Mouse (Mus musculus) skeletal muscle tissue, adult 2 months (tissue): ENCODE results near the gene Gm49383.

Source experiments
- DNase-seq: peaks from one replicate; pipeline ENCODE4 v3.0.0-alpha.2; 2012; ENCODE audit warnings: low read depth, low spot score

Gm49383 gene

GRCm38 (mm10) chr12:69204052-69204833 lies 7.3 kb upstream of the Gm49383 start, which contains the start of gene Gm49384:
TSS of gene Gm49384 (minus strand) at chr12:69204267.
- DNase-seq: no peak

- DNase-seq: no peak
These were observed 2.1 kb upstream of the Gm49383 start for GRCm38 (mm10) chr12:69198985-69199384.

GRCm38 (mm10) chr12:69198164-69198535 lies 1.2 kb upstream of the Gm49383 start, which contains the start of gene Dnaaf2:
TSS of gene Dnaaf2 (minus strand) at chr12:69198429.
- DNase-seq: no peak

- DNase-seq: peak; percentile 18
These were observed 667 bp upstream of the Gm49383 start for GRCm38 (mm10) chr12:69197378-69198163.

- DNase-seq: no peak
These were observed 4.3 kb downstream of the Gm49383 start for GRCm38 (mm10) chr12:69192637-69193036.

- DNase-seq: no peak
These were observed 5.5 kb downstream of the Gm49383 start for GRCm38 (mm10) chr12:69191396-69191795.

- no peak for DNase-seq
These were observed 6.4 kb downstream of the Gm49383 start for GRCm38 (mm10) chr12:69190522-69190921.

- DNase-seq: no peak
These were observed 6.8 kb downstream of the Gm49383 start for GRCm38 (mm10) chr12:69190074-69190473.

GRCm38 (mm10) chr12:69186811-69187471 lies 10.0 kb downstream of the Gm49383 start:
- no peak for DNase-seq

- DNase-seq: no peak
These were observed 11.5 kb downstream of the Gm49383 start for GRCm38 (mm10) chr12:69185371-69185770.

- peak; percentile 25 for DNase-seq
These were observed 12.3 kb downstream of the Gm49383 start for GRCm38 (mm10) chr12:69184342-69185295.

GRCm38 (mm10) chr12:69183583-69184308 lies 13.2 kb downstream of the Gm49383 start, which contains the start of the genes Rpl36al and Mgat2:
TSS of gene Rpl36al (minus strand) at chr12:69184083.
TSS of gene Mgat2 (plus strand) at chr12:69184157.
- peak; percentile 97 for DNase-seq

- no peak for DNase-seq
These were observed 15.1 kb downstream of the Gm49383 start for GRCm38 (mm10) chr12:69181800-69182199.

- no peak for DNase-seq
These were observed 17.5 kb downstream of the Gm49383 start for GRCm38 (mm10) chr12:69179371-69179770.

- DNase-seq: no peak
These were observed 19.4 kb downstream of the Gm49383 start for GRCm38 (mm10) chr12:69177526-69177925.

GRCm38 (mm10) chr12:69175975-69176374 lies 20.9 kb downstream of the Gm49383 start:
- no peak for DNase-seq

- no peak for DNase-seq
These were observed 25.6 kb downstream of the Gm49383 start for GRCm38 (mm10) chr12:69171307-69171706.

GRCm38 (mm10) chr12:69168461-69169106 lies 28.3 kb downstream of the Gm49383 start, which contains the start of gene Lrr1:
TSS of gene Lrr1 (plus strand) at chr12:69168814.
- DNase-seq: peak; percentile 71

GRCm38 (mm10) chr12:69167656-69168460 lies 29.0 kb downstream of the Gm49383 start:
- DNase-seq: no peak
